30 mouse cellular contexts compared by ENCODE assay signal in the genomic region with DNA sequence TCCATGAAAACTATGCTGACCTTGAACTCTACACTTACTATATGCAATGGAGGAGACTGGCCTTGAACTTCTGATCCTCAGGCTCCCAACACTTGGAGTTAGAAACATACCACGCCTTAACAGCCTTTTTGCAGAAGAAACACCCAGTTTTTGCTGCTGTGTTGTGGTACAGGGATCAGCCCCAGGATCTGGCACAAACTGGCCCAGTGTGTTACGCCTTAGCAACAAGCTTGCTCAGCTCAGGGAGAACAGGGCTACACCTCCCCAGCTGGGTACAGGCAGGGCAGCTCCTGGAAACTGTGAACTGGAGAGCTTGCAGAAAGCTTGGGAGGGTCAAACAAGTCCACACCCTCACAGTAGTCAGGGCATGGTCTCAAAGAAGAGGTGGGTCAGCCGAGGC. TPM values are rescaled to one million over a fixed set of nuclear protein-coding genes. Genes with fewer than 3 reads are reported as not detected.
DNase-seq lines count a peak whose midpoint lies in the region; ATAC-seq and TF ChIP-seq lines count a peak whose summit lies in the region.
"Had no signal": no experiment of that assay in that cellular context is flagged by ENCODE, and none has a peak within 500 bp of the region (broad histone marks: within the 10 kb centered on the region; RNA-seq: fewer than 3 reads in every experiment).

No protein-coding gene starts in this region.

- H3K79me2 ChIP-seq in myocyte (ENCODE audit: control insufficient read depth, insufficient read depth), result no peaks in the 10 kb centered on the region

- no peak for TF ChIP-seq POLR2A in myocyte (IDR thresholded peaks at IDR 0.05; ENCODE audit: insufficient read length, low read depth)

- no peak overlapping the region for H3K4me2 ChIP-seq in embryonic facial prominence, embryonic 14.5 days (ENCODE audit: low read depth, low read length)
- no peak overlapping the region for H3K4me2 ChIP-seq in midbrain, embryonic 11.5 days
- no peak overlapping the region for H3K4me2 ChIP-seq in midbrain, embryonic 16.5 days (ENCODE audit: low read length)
- H3K4me2 ChIP-seq in myocyte (ENCODE audit: low read depth), result no peak overlapping the region
- H3K4me2 ChIP-seq: embryonic facial prominence, embryonic 12.5 days; forebrain, embryonic 13.5 days; heart, embryonic 11.5 days; heart, embryonic 15.5 days; hindbrain, embryonic 14.5 days had no signal

- H3K9me3 ChIP-seq in embryonic facial prominence, embryonic 14.5 days (ENCODE audit: control insufficient read depth, low read length), result peaks cover 6% of the 10 kb centered on the region; the same call in 1 of the 2 replicates
- no peaks in the 10 kb centered on the region for H3K9me3 ChIP-seq in embryonic facial prominence, embryonic 10.5 days
- H3K9me3 ChIP-seq in midbrain, embryonic 11.5 days (ENCODE audit: control insufficient read depth, low read length), result no peaks in the 10 kb centered on the region
- no peaks in the 10 kb centered on the region for H3K9me3 ChIP-seq in midbrain, embryonic 16.5 days (replicated peaks; ENCODE audit: control insufficient read depth, low read length, poor library complexity, severe bottlenecking)
- H3K9me3 ChIP-seq: embryonic facial prominence, embryonic 12.5 days; forebrain, embryonic 10.5 days; G1E; heart, embryonic 15.5 days had no signal

- H3K27ac ChIP-seq in embryonic facial prominence, embryonic 14.5 days (replicated peaks; ENCODE audit: low read depth, low read length), result no peak overlapping the region
- H3K27ac ChIP-seq in embryonic facial prominence, embryonic 10.5 days (replicated peaks), result no peak overlapping the region
- H3K27ac ChIP-seq in midbrain, embryonic 11.5 days (ENCODE audit: low read depth, low read length), result no peak overlapping the region
- H3K27ac ChIP-seq in midbrain, embryonic 16.5 days (ENCODE audit: low read length), result no peak overlapping the region
- H3K27ac ChIP-seq: embryonic facial prominence, embryonic 12.5 days; forebrain, embryonic 10.5 days; forebrain, embryonic 13.5 days; gastrocnemius, adult 2 months; heart, embryonic 15.5 days; hindbrain, embryonic 14.5 days; hindbrain, postnatal 0 days had no signal

- H3K36me3 ChIP-seq in embryonic facial prominence, embryonic 14.5 days (ENCODE audit: control insufficient read depth, insufficient read depth, low read length), result peaks cover 58% of the 10 kb centered on the region
- H3K36me3 ChIP-seq in embryonic facial prominence, embryonic 10.5 days (replicated peaks), result peaks cover 58% of the 10 kb centered on the region
- H3K36me3 ChIP-seq in midbrain, embryonic 11.5 days (ENCODE audit: control insufficient read depth, insufficient read depth, low read length), result peaks cover 12% of the 10 kb centered on the region; the same call in 1 of the 2 replicates
- peaks cover 32% of the 10 kb centered on the region for H3K36me3 ChIP-seq in midbrain, embryonic 16.5 days (ENCODE audit: control insufficient read depth, insufficient read depth, low read length)
- H3K36me3 ChIP-seq in myocyte (ENCODE audit: control insufficient read depth, insufficient read depth), result peaks cover 3% of the 10 kb centered on the region
- H3K36me3 ChIP-seq: G1E had no signal

- H3K9ac ChIP-seq in embryonic facial prominence, embryonic 14.5 days (ENCODE audit: low read depth, low read length), result no peak overlapping the region
- no peak overlapping the region for H3K9ac ChIP-seq in midbrain, embryonic 11.5 days (ENCODE audit: low read length)
- no peak overlapping the region for H3K9ac ChIP-seq in midbrain, embryonic 16.5 days (ENCODE audit: low read depth, low read length)
- H3K9ac ChIP-seq: embryonic facial prominence, embryonic 12.5 days; forebrain, embryonic 13.5 days; heart, embryonic 15.5 days; hindbrain, embryonic 14.5 days had no signal

- no peak overlapping the region for H3ac ChIP-seq in myocyte (ENCODE audit: control insufficient read depth, insufficient read length)

- no peak for DNase-seq in embryonic facial prominence, embryonic 14.5 days (ENCODE audit: low spot score)
- DNase-seq in embryonic facial prominence, embryonic 10.5 days (ENCODE audit: low spot score), result no peak
- DNase-seq in midbrain, embryonic 11.5 days (ENCODE audit: low spot score, missing footprints), result peak; percentile 31
- no peak for DNase-seq in frontal cortex, postnatal 14 days (ENCODE audit: low spot score in 2 of 2)
- DNase-seq in spleen, adult 12 weeks (ENCODE audit: low spot score), result no peak
- DNase-seq: adrenal gland, adult 8-10 months; adrenal gland, postnatal 25 days; cerebellum, adult 11-12 months; cerebellum, adult 8-10 months; cerebellum, postnatal 10 days; cerebellum, postnatal 36 days; gastrocnemius, adult 2 months; gastrocnemius, postnatal 14 days; heart, adult 11 months; heart, postnatal 10 days; heart, postnatal 36 days had no signal

- WGBS in embryonic facial prominence, embryonic 14.5 days, result 93% methylated on average over 3 of the region's 3 CpGs
- WGBS in embryonic facial prominence, embryonic 10.5 days, result 87% methylated on average over 3 of the region's 3 CpGs
- WGBS in midbrain, embryonic 11.5 days, result 89% methylated on average over 3 of the region's 3 CpGs
- 96% methylated on average over 3 of the region's 3 CpGs for WGBS in midbrain, embryonic 16.5 days

- no peaks in the 10 kb centered on the region for H3K27me3 ChIP-seq in embryonic facial prominence, embryonic 14.5 days (replicated peaks; ENCODE audit: control insufficient read depth, insufficient read depth, low read length)
- H3K27me3 ChIP-seq in embryonic facial prominence, embryonic 10.5 days (replicated peaks; ENCODE audit: low read depth, poor library complexity, severe bottlenecking), result no peaks in the 10 kb centered on the region
- no peaks in the 10 kb centered on the region for H3K27me3 ChIP-seq in midbrain, embryonic 11.5 days (ENCODE audit: control insufficient read depth, insufficient read depth, low read length)
- no peaks in the 10 kb centered on the region for H3K27me3 ChIP-seq in midbrain, embryonic 16.5 days (ENCODE audit: control insufficient read depth, insufficient read depth, low read depth, low read length)
- H3K27me3 ChIP-seq in myocyte (ENCODE audit: control insufficient read depth, insufficient read depth, insufficient read length), result no peaks in the 10 kb centered on the region
- H3K27me3 ChIP-seq: embryonic facial prominence, embryonic 12.5 days; forebrain, embryonic 13.5 days; heart, embryonic 15.5 days; Patski had no signal

- ATAC-seq in embryonic facial prominence, embryonic 14.5 days (ENCODE audit: low read depth), result 0 out of 2 replicates have a peak, but pooled peaks have one; percentile 18
- no peak for ATAC-seq in midbrain, embryonic 11.5 days (ENCODE audit: low FRiP score)
- no peak for ATAC-seq in midbrain, embryonic 16.5 days
- ATAC-seq: activated CD4-positive, CD25-positive, alpha-beta regulatory T cell, adult 4 months; forebrain, embryonic 13.5 days; forebrain, embryonic 16.5 days; hindbrain, postnatal 0 days; inflammation-experienced regulatory T-cells, adult 6 months; Patski had no signal

- no peaks in the 10 kb centered on the region for H3K4me1 ChIP-seq in embryonic facial prominence, embryonic 14.5 days (ENCODE audit: control insufficient read depth, insufficient read depth, low read length)
- H3K4me1 ChIP-seq in embryonic facial prominence, embryonic 10.5 days, result no peaks in the 10 kb centered on the region
- H3K4me1 ChIP-seq in midbrain, embryonic 11.5 days (ENCODE audit: control insufficient read depth, insufficient read depth, low read length), result no peaks in the 10 kb centered on the region
- no peaks in the 10 kb centered on the region for H3K4me1 ChIP-seq in midbrain, embryonic 16.5 days (ENCODE audit: control insufficient read depth, insufficient read depth, low read length)
- H3K4me1 ChIP-seq: embryonic facial prominence, embryonic 12.5 days; forebrain, embryonic 10.5 days; forebrain, embryonic 13.5 days; heart, embryonic 15.5 days had no signal

- H3K4me3 ChIP-seq in embryonic facial prominence, embryonic 14.5 days (ENCODE audit: low read depth, low read length), result no peak overlapping the region
- H3K4me3 ChIP-seq in embryonic facial prominence, embryonic 10.5 days, result no peak overlapping the region
- no peak overlapping the region for H3K4me3 ChIP-seq in midbrain, embryonic 11.5 days (ENCODE audit: low read depth, low read length)
- no peak overlapping the region for H3K4me3 ChIP-seq in midbrain, embryonic 16.5 days (ENCODE audit: low read depth, low read length)
- H3K4me3 ChIP-seq in myocyte, result no peak overlapping the region
- H3K4me3 ChIP-seq: embryonic facial prominence, embryonic 12.5 days; forebrain, embryonic 10.5 days; forebrain, embryonic 13.5 days; gastrocnemius, adult 2 months; heart, embryonic 15.5 days had no signal

TF ChIP-seq in myocyte, 11 proteins besides CTCF, POLR2A, EP300 and RAD21:
- no peak for TF ChIP-seq REST (IDR thresholded peaks at IDR 0.05; ENCODE audit: insufficient read depth, insufficient read length)
- TF ChIP-seq MYOD1 (IDR thresholded peaks at IDR 0.05; ENCODE audit: control insufficient read depth in 1 of 3, insufficient read length in 2 of 3, low read depth in 2 of 3), result no peak
- TF ChIP-seq MAX (IDR thresholded peaks at IDR 0.05; ENCODE audit: low read depth), result no peak
- no peak for TF ChIP-seq TCF3 (IDR thresholded peaks at IDR 0.05; ENCODE audit: insufficient read length, low read depth)
- no peak for TF ChIP-seq MYOG (IDR thresholded peaks at IDR 0.05; ENCODE audit: control insufficient read depth in 1 of 3, insufficient read depth in 1 of 3, insufficient read length in 2 of 3, low read depth in 2 of 3)
- TF ChIP-seq TCF12 (IDR thresholded peaks at IDR 0.05; ENCODE audit: insufficient read depth, poor library complexity, severe bottlenecking), result no peak
- TF ChIP-seq POLR2AphosphoS2 (IDR thresholded peaks at IDR 0.05; ENCODE audit: insufficient read length, low read depth), result peak; percentile 15
- TF ChIP-seq USF1 (IDR thresholded peaks at IDR 0.05; ENCODE audit: low read depth), result no peak

RNA-seq across cellular contexts. Expression of a gene that starts 23.5 kb away (rescaled TPM):
- polyA plus RNA-seq in embryonic facial prominence, embryonic 14.5 days (2014; fragmentation: Nextera tagmentation; extraction: Ambion mirVana), result 1.4 and 2.3 TPM in 2 replicates
- 0.41 and 0.61 TPM in 2 replicates for polyA plus RNA-seq in embryonic facial prominence, embryonic 10.5 days (2016; fragmentation: Nextera tagmentation; extraction: Ambion mirVana)
- polyA plus RNA-seq in midbrain, embryonic 11.5 days (2014; fragmentation: Nextera tagmentation; extraction: Ambion mirVana), result 0.36 and 0.45 TPM in 2 replicates
- polyA plus RNA-seq in midbrain, embryonic 16.5 days (2015; fragmentation: Nextera tagmentation; extraction: Ambion mirVana), result 0.75 and 0.78 TPM in 2 replicates
- 0.91 TPM for polyA plus RNA-seq in myocyte (2012; fragmentation: generic; extraction: Trizol)
- polyA plus RNA-seq: G1E had no signal

RNA-seq across cellular contexts. Expression of a gene that starts 26.8 kb away (rescaled TPM):
- polyA plus RNA-seq in embryonic facial prominence, embryonic 14.5 days (2014; fragmentation: Nextera tagmentation; extraction: Ambion mirVana), result 22.5 and 23.8 TPM in 2 replicates
- 12.6 and 13.3 TPM in 2 replicates for polyA plus RNA-seq in embryonic facial prominence, embryonic 10.5 days (2016; fragmentation: Nextera tagmentation; extraction: Ambion mirVana)
- polyA plus RNA-seq in midbrain, embryonic 11.5 days (2014; fragmentation: Nextera tagmentation; extraction: Ambion mirVana), result 8.0 and 11.4 TPM in 2 replicates
- polyA plus RNA-seq in midbrain, embryonic 16.5 days (2015; fragmentation: Nextera tagmentation; extraction: Ambion mirVana), result 12.5 and 13.9 TPM in 2 replicates
- polyA plus RNA-seq in myocyte (2012; fragmentation: generic; extraction: Trizol), result 20.9 TPM
